Mouse (Mus musculus) limb, embryonic 14.5 days (tissue): ENCODE measurements around the gene Slc15a3. TPM values are rescaled to one million over a fixed set of nuclear protein-coding genes. Genes with fewer than 3 reads are reported as not detected.

ENCODE experiments used
- ATAC-seq: fragments of 200-750 bp; cut with Nextera tagmentation; 2 replicates; pipeline ENCODE4 v1.8.0; 2017; ENCODE audit warnings: low read depth, moderate number of reproducible peaks, moderate TSS enrichment; ENCODE audit not compliant: low FRiP score
- DNase-seq: peaks from one replicate; pipeline ENCODE4 v3.0.0-alpha.2; 2015; ENCODE audit warnings: low spot score
- H3K27ac ChIP-seq: fragments of 300-500 bp; sonication (generic); replicated peaks from 2 replicates; pipeline ENCODE4 v1.5.1; 2014; ENCODE audit warnings: low read depth, mild to moderate bottlenecking, low read length, moderate library complexity, mixed read lengths
- H3K27me3 ChIP-seq: fragments of 300-500 bp; sonication (generic); 2 replicates; pipeline ENCODE4 v1.6.1; 2014; ENCODE audit warnings: low read length, mixed read lengths; ENCODE audit not compliant: control insufficient read depth, insufficient read depth
- H3K36me3 ChIP-seq: fragments of 300-500 bp; sonication (generic); 2 replicates; pipeline ENCODE4 v1.6.1; 2014; ENCODE audit warnings: mild to moderate bottlenecking, low read length, moderate library complexity, mixed read lengths; ENCODE audit not compliant: control insufficient read depth, insufficient read depth
- H3K4me1 ChIP-seq: fragments of 300-500 bp; sonication (generic); 2 replicates; pipeline ENCODE4 v1.6.1; 2014; ENCODE audit warnings: antibody characterized with exemption, low read length, mixed read lengths; ENCODE audit not compliant: control insufficient read depth, insufficient read depth
- H3K4me2 ChIP-seq: fragments of 300-500 bp; sonication (generic); replicated peaks from 2 replicates; pipeline ENCODE4 v1.6.1; 2014; ENCODE audit warnings: low read depth, mild to moderate bottlenecking, low read length, moderate library complexity; ENCODE audit not compliant: severe bottlenecking
- H3K4me3 ChIP-seq: fragments of 300-500 bp; sonication (generic); replicated peaks from 2 replicates; pipeline ENCODE4 v1.5.1; 2014; ENCODE audit warnings: low read length
- H3K9ac ChIP-seq: fragments of 300-500 bp; sonication (generic); 2 replicates; pipeline ENCODE4 v1.6.1; 2014; ENCODE audit warnings: mild to moderate bottlenecking, low read depth, low read length, moderate library complexity; ENCODE audit not compliant: severe bottlenecking
- H3K9me3 ChIP-seq: fragments of 300-500 bp; sonication (generic); 2 replicates; pipeline ENCODE4 v1.6.1; 2016; ENCODE audit warnings: low read length; ENCODE audit not compliant: control insufficient read depth
- POLR2A ChIP-seq: fragments of 200-500 bp; IDR thresholded peaks from 2 replicates; pipeline ENCODE4 v1.8.0; 2012; ENCODE audit warnings: inconsistent platforms, mild to moderate bottlenecking, moderate library complexity, borderline replicate concordance; ENCODE audit not compliant: insufficient read depth, insufficient read length; ENCODE audit errors: extremely low read depth
- WGBS: fragments of 180-500 bp; shearing (Covaris S2); extraction: QIAGEN DNeasy Blood & Tissue Kit; methylation state at CpG from one replicate; pipeline ENCODE4 v1.1.7; 2014; 5-methylcytosine and 5-hydroxymethylcytosine counted together
- polyA plus RNA-seq, 2 experiments: library from polyadenylated mRNA; depleted of rRNA in 1 of 2; stranded (reverse) in 1 of 2; unstranded in 1 of 2; fragments of >200 nt; fragmentation: Nextera tagmentation in 1 of 2; extraction: Ambion mirVana in 1 of 2; gene quantifications; 2 replicates each; pipeline versions ENCODE4 v1.2.1 to v1.2.3; 2012 to 2014

Slc15a3 gene
- polyA plus RNA-seq, 2 experiments: 1.7 to 2.1 TPM

DNA sequence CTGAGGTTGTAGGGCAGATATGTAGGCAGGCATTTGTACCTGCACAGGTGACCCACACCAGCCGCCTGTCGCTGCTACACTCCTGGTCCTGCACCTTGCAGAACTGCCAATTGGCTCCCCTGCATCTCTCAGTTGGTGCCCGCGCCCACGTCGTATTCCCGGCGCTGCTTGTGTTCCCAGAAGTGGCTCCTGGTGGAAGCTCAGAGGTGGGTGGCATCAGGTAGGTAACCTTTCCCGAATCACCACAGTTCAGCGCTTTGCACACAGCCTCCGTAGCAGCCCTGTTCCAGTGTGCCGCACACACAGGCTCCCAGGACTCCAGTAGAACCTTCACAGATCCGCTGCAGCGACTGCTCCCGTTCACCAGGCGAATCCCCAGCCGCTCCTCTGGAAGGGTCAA lies 40.4 kb upstream of the Slc15a3 start:
- no peaks in the 10 kb centered on the region for H3K4me1 ChIP-seq
- ATAC-seq: no peak
- no peak for TF ChIP-seq POLR2A

DNA sequence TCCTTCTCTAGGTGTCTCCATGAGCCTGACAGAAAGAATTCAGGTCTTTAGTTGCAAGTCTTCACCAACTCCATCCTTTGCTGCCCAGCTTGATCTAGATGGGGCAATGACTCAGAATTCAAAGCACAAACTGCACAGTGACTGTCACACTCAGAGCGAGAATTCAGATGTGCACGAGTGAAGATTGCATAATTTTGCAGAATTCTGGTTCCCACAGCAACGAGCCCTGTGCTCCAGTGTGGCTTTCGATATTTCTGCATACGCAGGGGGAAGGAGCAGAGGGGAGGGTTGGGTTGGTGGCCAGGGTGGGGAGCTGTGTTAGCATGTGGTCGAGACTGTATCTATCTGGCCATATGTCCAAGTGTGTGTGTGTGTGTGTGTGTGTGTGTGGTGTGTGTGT lies 38.5 kb upstream of the Slc15a3 start:
- no peak for DNase-seq
- Histone ChIP-seq H3K27me3 (no peaks in the 10 kb centered on the region), H3K4me3 (no peak overlapping the region), H3K9me3 (no peaks in the 10 kb centered on the region), H3K27ac (no peak overlapping the region), H3K36me3 (no peaks in the 10 kb centered on the region), H3K4me1 (no peaks in the 10 kb centered on the region), H3K4me2 (no peak overlapping the region), H3K9ac (no peak overlapping the region)
- no peak for ATAC-seq
- TF ChIP-seq POLR2A: no peak
- 72% methylated on average over 6 of the region's 6 CpGs for WGBS

More for the DNA sequence above, 40.4 kb upstream of the Slc15a3 start:
- Histone ChIP-seq H3K27me3 (no peaks in the 10 kb centered on the region), H3K9ac (no peak overlapping the region), H3K4me3 (no peak overlapping the region), H3K27ac (no peak overlapping the region), H3K36me3 (no peaks in the 10 kb centered on the region), H3K4me2 (no peak overlapping the region), H3K9me3 (no peaks in the 10 kb centered on the region)
- no peak for DNase-seq
- WGBS: 92% methylated on average over 17 of the region's 17 CpGs

DNA sequence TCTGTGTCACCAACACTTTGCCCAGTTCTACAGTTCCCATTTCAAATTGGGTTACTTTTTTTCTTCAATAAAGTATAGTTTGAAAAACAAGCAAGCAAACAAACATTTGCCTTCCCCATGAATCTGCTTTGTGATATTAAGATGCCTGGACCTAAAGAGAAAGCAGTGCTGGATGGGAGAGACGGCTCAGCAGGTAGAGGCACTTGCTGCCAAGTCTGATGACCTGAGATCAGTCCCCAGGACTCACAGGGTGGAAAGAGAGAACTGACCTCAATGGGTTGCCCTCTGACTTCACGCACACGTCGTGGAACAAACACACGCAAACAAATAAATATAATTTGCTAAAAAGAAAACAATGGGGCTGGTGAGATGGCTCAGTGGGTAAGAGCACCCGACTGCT lies 37.6 kb upstream of the Slc15a3 start:
- 89% methylated on average over 6 of the region's 6 CpGs for WGBS
- Histone ChIP-seq H3K27me3 (no peaks in the 10 kb centered on the region), H3K36me3 (no peaks in the 10 kb centered on the region), H3K9me3 (no peaks in the 10 kb centered on the region), H3K4me2 (no peak overlapping the region), H3K4me3 (no peak overlapping the region), H3K9ac (no peak overlapping the region), H3K27ac (no peak overlapping the region), H3K4me1 (no peaks in the 10 kb centered on the region)
- no peak for DNase-seq
- no peak for TF ChIP-seq POLR2A
- ATAC-seq: no peak

DNA sequence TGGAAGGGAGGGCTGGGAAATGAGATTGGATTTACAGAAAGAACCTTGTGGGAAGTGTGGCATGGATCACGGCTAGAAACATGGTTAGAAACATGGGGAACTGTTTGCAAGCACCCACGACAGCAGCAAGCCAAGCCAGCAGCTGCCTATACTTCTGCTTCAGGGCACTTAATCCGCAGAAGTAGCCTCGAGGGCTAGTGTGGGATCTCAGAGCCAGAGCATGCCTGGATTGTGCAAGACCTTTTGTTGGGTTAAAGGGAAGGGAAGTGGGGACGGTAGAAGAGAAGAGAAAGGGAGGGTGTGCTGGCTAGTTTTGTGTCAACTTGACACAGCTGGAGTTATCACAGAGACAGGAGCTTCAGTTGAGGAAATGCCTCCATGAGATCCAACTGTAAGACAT lies 35.8 kb upstream of the Slc15a3 start:
- Histone ChIP-seq H3K9ac (no peak overlapping the region), H3K9me3 (no peaks in the 10 kb centered on the region), H3K36me3 (no peaks in the 10 kb centered on the region), H3K4me1 (no peaks in the 10 kb centered on the region), H3K4me3 (no peak overlapping the region), H3K4me2 (no peak overlapping the region), H3K27me3 (no peaks in the 10 kb centered on the region), H3K27ac (no peak overlapping the region)
- 68% methylated on average over 5 of the region's 5 CpGs for WGBS
- TF ChIP-seq POLR2A: no peak
- ATAC-seq (no peak), DNase-seq (no peak)

DNA sequence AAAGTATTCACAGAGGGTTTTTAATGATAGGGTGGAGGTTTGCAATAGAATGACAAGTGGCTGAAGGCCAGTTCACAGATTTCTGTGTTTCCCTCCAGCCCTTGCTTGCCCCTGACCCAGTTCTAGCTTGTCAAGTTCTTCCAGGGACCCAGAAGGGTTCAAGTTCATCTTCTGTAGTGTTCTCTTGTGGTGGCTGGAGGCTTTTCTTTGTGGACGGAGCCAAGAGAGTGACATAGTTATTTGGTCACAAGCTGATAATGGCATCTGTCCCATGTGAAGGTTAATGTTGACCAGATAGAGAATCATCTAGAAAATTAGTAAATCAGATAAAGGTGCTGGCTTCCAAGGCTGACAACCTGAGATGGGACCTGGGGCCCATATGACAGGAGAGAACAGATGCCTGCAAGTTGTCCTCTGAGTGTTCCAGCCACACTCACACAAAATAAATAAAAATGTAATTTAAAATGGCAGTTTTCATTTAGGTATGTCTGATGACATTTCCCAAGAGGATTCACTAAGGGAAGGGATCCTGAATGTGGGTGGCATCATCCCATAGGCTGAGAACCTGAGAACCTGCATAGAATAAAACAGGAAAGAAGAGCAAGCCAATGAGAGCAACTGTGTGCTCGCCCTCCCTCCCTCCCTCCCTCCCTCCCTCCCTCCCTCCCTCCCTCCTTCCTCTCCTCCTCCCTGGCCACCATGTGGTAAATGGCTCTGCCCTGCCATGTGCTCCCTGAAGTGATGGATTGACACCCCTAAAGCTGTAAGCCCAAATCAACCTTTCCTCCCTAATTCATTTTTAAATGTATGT lies 34.5 kb upstream of the Slc15a3 start:
- Histone ChIP-seq H3K4me1 (no peaks in the 10 kb centered on the region), H3K27ac (no peak overlapping the region), H3K9me3 (no peaks in the 10 kb centered on the region), H3K4me2 (no peak overlapping the region), H3K9ac (no peak overlapping the region), H3K36me3 (no peaks in the 10 kb centered on the region), H3K27me3 (no peaks in the 10 kb centered on the region), H3K4me3 (no peak overlapping the region)
- 78% methylated on average over 2 of the region's 2 CpGs for WGBS
- DNase-seq (no peak), ATAC-seq (no peak)
- no peak for TF ChIP-seq POLR2A
